Mouse (Mus musculus) liver, postnatal 0 days (tissue): ENCODE results near the gene Ccnl1. TPM values are rescaled to one million over a fixed set of nuclear protein-coding genes. Genes with fewer than 3 reads are reported as not detected.

Experiments used
- ATAC-seq: fragments of 200-750 bp; cut with Nextera tagmentation; 2 replicates; pipeline ENCODE4 v1.8.0; 2017; ENCODE audit warnings: mild to moderate bottlenecking, moderate library complexity
- DNase-seq: peaks from one replicate; pipeline ENCODE4 v3.0.0-alpha.2; 2016
- H3K27ac ChIP-seq: fragments of 300-500 bp; sonication (generic); 2 replicates; pipeline ENCODE4 v1.5.1; 2014; ENCODE audit warnings: antibody characterized with exemption, moderate library complexity, mild to moderate bottlenecking, low read depth
- H3K27me3 ChIP-seq: fragments of 300-500 bp; sonication (generic); 2 replicates; pipeline ENCODE4 v1.6.1; 2014; ENCODE audit warnings: low read length, control low read depth, mixed read lengths; ENCODE audit not compliant: insufficient read depth
- H3K36me3 ChIP-seq: fragments of 300-500 bp; sonication (generic); replicated peaks from 2 replicates; pipeline ENCODE4 v1.6.1; 2014; ENCODE audit warnings: mild to moderate bottlenecking, control low read depth, low read length, moderate library complexity, mixed read lengths; ENCODE audit not compliant: insufficient read depth
- H3K4me1 ChIP-seq: fragments of 300-500 bp; sonication (generic); 2 replicates; pipeline ENCODE4 v1.6.1; 2014; ENCODE audit warnings: antibody characterized with exemption, mild to moderate bottlenecking, control low read depth; ENCODE audit not compliant: insufficient read depth
- H3K4me2 ChIP-seq: fragments of 300-500 bp; sonication (generic); 2 replicates; pipeline ENCODE4 v1.6.1; 2014; ENCODE audit warnings: low read depth, mild to moderate bottlenecking, low read length, moderate library complexity, mixed read lengths
- H3K4me3 ChIP-seq: fragments of 300-500 bp; sonication (generic); 2 replicates; pipeline ENCODE4 v1.5.1; 2014; ENCODE audit warnings: low read depth, low read length
- H3K9ac ChIP-seq: fragments of 300-500 bp; sonication (generic); replicated peaks from 2 replicates; pipeline ENCODE4 v1.6.1; 2014; ENCODE audit warnings: mild to moderate bottlenecking, moderate library complexity
- H3K9me3 ChIP-seq: fragments of 300-500 bp; sonication (generic); 2 replicates; pipeline ENCODE4 v1.6.1; 2016; ENCODE audit warnings: mild to moderate bottlenecking, control low read depth, low read length, mixed read lengths
- CTCF ChIP-seq: sonication (generic); IDR thresholded peaks from 2 replicates; pipeline ENCODE4 v1.5.1; 2016; ENCODE audit warnings: antibody characterized with exemption, low read depth
- EP300 ChIP-seq: IDR thresholded peaks from 2 replicates; pipeline ENCODE4 v1.6.1; 2016; ENCODE audit warnings: antibody characterized with exemption, low read depth, mild to moderate bottlenecking
- WGBS: fragments of 180-500 bp; shearing (Covaris S2); extraction: QIAGEN DNeasy Blood & Tissue Kit; methylation state at CpG from one replicate; pipeline ENCODE4 v1.1.7; 2014; ENCODE audit not compliant: insufficient replicate concordance; 5-methylcytosine and 5-hydroxymethylcytosine counted together
- polyA plus RNA-seq: library from polyadenylated mRNA; unstranded; fragments of >200 nt; fragmentation: Nextera tagmentation; extraction: Ambion mirVana; gene quantifications from 2 replicates; pipeline ENCODE4 v1.2.1, GENCODE M21; 2015

The Ccnl1 gene
- polyA plus RNA-seq, 1 experiment from 2014 or later = 38.1 TPM

GRCm38 (mm10) chr3:65898598-65899278 is 59.3 kb downstream of the Ccnl1 start:
- TF ChIP-seq CTCF (no peak), EP300 (no peak)
- Histone ChIP-seq H3K4me2 (no peak overlapping the region), H3K27ac (no peak overlapping the region), H3K9ac (no peak overlapping the region), H3K4me3 (no peak overlapping the region), H3K36me3 (no peaks in the 10 kb centered on the region), H3K4me1 (0 out of 2 replicates have a peak, but pooled peaks cover 5% of the 10 kb centered on the region), H3K9me3 (no peaks in the 10 kb centered on the region), H3K27me3 (no peaks in the 10 kb centered on the region)
- 73% methylated on average over 8 of the region's 8 CpGs for WGBS
- DNase-seq (no peak), ATAC-seq (no peak)

- ATAC-seq (no peak; the same call in 1 of the 2 replicates), DNase-seq (no peak)
- Histone ChIP-seq H3K27me3 (no peaks in the 10 kb centered on the region), H3K4me3 (no peak overlapping the region), H3K27ac (no peak overlapping the region), H3K9me3 (no peaks in the 10 kb centered on the region), H3K4me1 (0 out of 2 replicates have a peak, but pooled peaks cover 5% of the 10 kb centered on the region), H3K36me3 (no peaks in the 10 kb centered on the region), H3K4me2 (no peak overlapping the region), H3K9ac (no peak overlapping the region)
- TF ChIP-seq CTCF (no peak), EP300 (no peak)
- WGBS = 30% methylated on average over 3 of the region's 3 CpGs
These were observed 60.6 kb downstream of the Ccnl1 start for GRCm38 (mm10) chr3:65897233-65897993.
